Mouse (Mus musculus): ENCODE data around the gene Nr3c2.
A peak's percentile ranks its signal among the peaks of the same experiment; 100 is the strongest.

Gene Nr3c2

DNA sequence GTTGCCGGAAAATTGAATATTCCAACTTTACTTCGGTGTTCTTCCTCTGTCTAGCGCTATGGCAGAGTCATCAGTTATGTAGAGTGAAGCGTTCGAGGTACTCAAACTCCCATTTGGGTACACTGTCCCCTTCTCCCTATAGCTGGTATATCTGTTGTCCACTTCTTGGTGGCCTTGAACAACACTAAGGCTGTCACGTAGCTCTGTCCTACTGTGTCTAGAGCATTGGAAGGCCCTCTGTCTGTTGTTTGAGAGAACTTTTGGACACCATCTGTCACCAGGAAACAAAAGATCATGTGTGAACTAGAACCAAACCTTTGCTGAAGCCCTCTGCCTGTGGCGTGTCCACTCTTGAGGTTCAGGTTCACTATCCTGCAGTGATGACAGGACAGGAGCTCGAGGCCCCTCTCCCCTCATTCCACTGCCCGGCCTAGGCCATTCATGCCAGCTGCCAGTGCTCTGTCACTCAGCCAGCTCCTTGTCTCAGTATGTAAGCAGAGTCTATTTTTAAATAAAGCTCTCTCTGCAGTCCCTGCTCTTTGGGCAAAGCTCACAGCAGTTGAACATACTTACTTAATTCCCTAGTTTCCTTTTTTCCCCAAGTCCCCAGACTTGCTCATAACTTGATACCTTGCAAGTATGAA, 72.6 kb downstream of the Nr3c2 start:
- DNase-seq (ENCODE audit: low spot score in 2 of 2) = no peak

DNA sequence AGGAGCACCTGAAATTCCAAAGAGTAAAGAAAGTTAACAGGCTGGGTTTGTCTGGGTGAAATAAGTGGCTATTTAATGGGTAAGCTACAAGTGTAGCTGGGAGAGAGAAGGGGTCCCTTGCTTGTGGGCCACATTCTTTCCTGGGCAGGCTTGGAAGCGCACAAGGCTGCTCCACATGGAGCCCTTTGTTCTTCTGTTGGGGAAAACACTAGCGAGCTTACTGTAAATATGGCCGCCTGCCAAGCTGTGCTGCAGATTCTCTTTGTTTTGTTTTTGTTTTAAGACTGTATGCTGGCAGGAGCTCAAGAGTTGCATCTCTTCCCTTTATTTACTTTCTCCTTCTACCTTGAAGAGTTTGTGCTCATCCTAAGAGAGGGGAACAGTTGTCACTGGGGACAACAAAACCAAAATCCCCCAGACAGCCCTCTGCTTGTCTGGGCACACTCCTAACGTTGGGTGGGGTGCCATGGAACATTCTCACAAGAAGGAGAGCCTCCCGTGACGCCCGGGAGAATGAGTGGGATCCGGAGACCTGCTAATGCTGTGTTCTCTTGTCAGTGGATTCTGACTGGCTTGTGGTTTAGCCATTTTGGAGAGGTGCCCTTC, 73.8 kb downstream of the Nr3c2 start:
- peak; percentile 50 to 57 for DNase-seq (ENCODE audit: low spot score in 2 of 2)

- DNase-seq (ENCODE audit: low spot score in 2 of 2) = no peak
Measured at GRCm38 (mm10) chr8:76977907-76978306, 78.7 kb downstream of the Nr3c2 start.

DNA sequence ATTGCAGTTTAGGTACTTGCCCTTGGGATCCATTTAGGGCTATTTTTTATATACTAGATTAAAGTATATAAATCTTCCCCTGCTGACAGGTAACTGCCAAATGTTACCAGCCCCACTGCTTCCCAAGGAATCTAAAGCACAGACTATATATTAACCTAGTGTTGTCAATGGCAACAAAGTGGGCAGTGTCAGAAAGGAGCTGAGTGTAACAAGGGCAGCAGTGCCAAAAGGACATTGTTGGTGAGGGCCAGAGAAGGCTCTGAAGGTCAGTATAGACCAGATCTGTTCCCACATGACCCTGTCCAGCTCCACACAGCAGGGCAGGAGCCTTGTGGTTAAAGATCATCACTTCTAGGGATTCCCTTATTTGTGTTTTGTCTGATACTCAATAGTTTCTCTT, 84.8 kb downstream of the Nr3c2 start:
- DNase-seq (ENCODE audit: low spot score in 2 of 2) = no peak

DNA sequence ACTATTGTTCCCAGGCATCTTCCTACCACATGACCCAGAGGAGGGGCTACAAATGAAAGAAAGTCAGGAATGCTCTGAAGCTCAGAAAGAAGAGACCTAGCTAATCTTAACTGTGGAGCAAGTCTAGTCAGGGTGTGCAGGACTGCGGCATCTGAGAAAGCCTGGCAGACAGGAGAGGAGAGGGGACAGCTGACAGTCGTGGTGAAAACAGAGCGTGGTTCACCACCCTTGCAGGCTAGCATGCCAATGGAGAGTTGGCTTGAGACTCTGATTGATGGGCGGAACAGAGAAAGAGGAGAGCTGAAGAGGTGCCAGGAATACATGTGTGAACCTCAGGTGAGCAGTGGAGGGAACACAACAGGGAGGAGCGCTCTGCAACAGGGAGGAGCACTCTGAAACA, 85.6 kb downstream of the Nr3c2 start:
- DNase-seq (ENCODE audit: low spot score in 2 of 2) = no peak

DNA sequence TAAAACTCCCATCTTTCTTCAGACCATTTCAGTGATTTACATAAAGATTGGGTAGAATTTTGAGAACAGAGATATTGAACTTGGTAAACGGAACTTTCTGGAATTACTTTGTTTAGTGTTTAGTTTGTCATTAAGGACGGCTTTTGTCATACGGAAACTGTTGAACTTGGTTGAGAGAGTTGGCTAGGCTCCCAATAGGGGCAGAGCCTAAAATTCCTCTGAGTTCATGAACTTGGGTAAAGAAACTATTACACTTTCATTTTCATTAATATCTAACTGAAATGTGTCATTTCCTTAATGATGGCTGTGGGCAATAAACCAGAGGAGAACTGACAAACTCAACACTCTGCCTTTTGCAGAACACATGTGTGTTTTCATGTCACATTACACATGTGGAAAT, 88.6 kb downstream of the Nr3c2 start:
- no peak for DNase-seq (ENCODE audit: low spot score in 2 of 2)

- no peak for DNase-seq (ENCODE audit: low spot score in 2 of 2)
Measured at GRCm38 (mm10) chr8:76998276-76998675, 99.0 kb downstream of the Nr3c2 start.

GRCm38 (mm10) chr8:77009425-77009824, 110.2 kb downstream of the Nr3c2 start:
- no peak for DNase-seq (ENCODE audit: low spot score in 2 of 2)

DNA sequence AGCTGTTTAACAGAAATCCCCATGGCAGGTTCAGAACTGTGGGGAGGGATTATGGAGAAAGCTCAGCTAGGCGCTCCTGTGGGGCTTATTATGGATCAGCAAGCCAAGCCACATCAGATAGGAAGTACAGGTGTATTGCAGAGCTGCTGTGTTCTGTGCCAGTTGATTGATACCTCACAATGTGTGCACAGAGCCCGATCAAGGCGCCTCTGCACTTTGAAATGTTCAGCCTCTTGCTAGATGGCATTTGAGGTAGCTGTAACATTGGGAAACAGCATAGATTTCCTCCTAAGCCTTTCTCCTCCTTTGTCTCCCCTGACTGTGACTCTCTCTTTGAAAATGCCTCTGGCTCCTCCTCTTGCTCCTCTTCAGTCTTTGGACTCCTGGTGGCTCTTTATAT, 112.7 kb downstream of the Nr3c2 start:
- DNase-seq (ENCODE audit: low spot score in 2 of 2) = no peak

DNA sequence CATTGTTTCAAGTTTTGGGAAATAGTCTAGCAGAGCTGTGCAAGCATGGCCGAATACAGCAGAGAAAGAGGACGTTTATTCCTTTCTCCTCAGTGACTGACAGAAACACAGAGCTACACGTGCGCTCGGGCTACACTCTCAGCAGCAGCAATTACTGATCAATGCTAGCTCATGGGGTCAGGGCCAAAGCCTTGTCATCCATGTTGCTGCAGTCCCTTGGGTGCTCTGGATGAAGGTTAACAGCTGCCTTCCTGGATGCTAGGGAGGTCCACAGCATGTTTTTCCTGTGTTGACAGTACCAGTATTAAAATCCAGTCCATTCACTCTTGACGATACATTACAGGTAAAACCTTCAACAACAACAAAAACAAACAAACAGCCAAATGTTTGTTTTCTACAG, 113.4 kb downstream of the Nr3c2 start:
- DNase-seq (ENCODE audit: low spot score in 2 of 2) = no peak

- DNase-seq (ENCODE audit: low spot score in 2 of 2) = no peak
Measured at GRCm38 (mm10) chr8:77016713-77017112, 117.5 kb downstream of the Nr3c2 start.

DNA sequence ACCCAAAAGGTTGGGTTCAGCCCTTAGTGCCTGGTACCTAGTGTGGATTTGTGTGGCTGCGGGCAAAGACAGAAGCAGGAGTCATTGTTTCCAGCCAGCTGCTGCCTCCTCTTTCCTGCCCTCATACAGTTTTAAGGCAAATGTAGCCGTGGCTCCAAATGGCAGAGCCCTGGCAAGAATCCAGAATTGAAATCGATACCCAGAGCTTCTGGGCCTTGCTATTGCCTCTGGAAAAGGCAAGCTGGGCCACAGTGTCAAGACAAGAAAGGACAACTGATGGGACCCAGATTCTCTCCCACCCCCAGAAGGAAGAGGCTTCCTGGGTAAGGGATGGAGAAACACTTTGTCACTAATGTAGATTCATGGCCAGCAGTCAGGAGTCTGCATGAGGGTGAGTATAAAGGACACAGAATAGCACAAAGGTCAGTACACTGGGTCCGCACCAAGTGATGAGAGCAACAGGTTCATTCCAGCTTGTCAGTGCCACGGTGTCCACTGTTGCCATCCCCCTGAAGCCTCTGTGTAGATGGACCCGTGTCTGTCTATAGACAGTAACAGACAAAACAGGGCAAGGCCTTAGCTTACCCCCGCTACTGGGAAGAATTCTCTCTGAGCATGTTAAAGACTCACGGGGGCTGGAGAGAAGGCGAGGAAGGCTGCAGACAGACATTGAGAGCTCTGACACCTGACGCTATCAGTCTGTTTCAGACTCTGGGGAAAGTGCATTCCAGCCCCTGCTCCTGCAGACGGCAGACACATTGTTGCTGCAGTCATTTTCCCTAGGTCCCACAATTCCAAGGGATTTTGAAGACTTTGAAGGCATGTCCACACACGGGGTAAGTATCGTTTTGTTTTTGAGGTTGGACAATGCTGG, 124.8 kb downstream of the Nr3c2 start:
- no peak for DNase-seq (ENCODE audit: low spot score in 2 of 2)

GRCm38 (mm10) chr8:77031213-77031612, 132.0 kb downstream of the Nr3c2 start:
- DNase-seq (ENCODE audit: low spot score in 2 of 2) = no peak

- DNase-seq (ENCODE audit: low spot score in 2 of 2) = no peak
Measured at GRCm38 (mm10) chr8:77033706-77034464, 134.6 kb downstream of the Nr3c2 start.

GRCm38 (mm10) chr8:77034465-77034829, 135.2 kb downstream of the Nr3c2 start:
- DNase-seq (ENCODE audit: low spot score in 2 of 2) = no peak

GRCm38 (mm10) chr8:77041214-77041613, 142.0 kb downstream of the Nr3c2 start:
- DNase-seq (ENCODE audit: low spot score in 2 of 2) = no peak

DNA sequence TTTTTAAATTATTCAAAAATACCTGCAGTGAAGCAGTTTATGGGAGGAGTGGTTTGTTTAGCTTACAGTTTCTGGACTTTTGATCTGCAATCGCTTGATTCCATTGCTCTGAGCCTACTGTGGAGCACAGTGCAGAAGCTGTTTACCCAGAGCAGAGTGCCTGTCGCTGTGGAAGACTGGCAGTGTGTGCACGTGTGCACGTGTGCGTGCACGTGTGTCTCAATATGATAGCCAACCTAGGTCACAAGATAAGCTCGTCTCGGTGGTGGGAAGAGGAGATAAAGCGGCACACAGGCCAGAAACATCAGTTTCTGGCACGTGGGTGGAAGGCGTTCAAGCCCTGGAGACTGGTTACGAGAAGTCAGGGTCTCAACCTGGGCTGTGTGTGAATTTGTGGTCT, 145.6 kb downstream of the Nr3c2 start:
- DNase-seq (ENCODE audit: low spot score in 2 of 2) = no peak

DNA sequence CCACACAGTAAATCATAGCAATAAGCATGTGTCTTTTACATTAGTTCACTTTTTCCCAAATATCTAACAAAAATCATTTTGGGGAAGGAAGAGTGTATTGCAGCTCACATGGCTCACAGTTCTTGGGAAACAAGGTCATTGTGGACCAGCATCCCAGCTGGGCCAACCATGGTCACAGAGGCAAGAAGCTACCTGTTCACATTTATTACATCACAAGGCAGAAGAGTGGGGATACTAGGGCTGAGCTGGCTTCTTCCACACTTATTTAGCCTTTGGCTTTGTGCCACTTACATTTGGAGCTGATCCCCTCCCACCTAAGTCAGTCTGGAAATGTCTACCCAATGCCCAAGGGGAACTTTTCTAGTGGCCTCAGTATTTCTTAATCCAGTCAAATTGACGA, 146.5 kb downstream of the Nr3c2 start:
- no peak for DNase-seq (ENCODE audit: low spot score in 2 of 2)

- DNase-seq (ENCODE audit: low spot score in 2 of 2) = no peak
Measured at GRCm38 (mm10) chr8:77046217-77046616, 147.0 kb downstream of the Nr3c2 start.

DNA sequence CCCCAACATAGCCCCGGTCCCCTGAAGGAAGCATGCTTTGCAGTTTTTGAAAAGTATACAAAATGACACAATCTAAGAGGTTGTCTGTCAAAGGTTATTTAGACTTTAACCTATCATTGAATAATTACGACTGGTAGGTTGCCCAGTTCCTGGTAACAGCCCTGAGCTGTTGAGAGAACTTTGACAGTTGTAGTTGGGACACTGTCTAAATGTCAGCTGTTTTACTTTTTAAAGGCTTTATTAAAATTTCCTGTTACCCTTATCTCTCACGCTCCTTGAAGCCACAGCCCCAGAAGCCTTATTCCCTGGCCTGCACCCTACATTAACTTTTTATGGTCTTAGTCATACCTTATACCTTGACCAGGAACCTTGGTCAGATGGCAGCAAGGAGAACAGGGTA, 147.5 kb downstream of the Nr3c2 start:
- no peak for DNase-seq (ENCODE audit: low spot score in 2 of 2)

GRCm38 (mm10) chr8:77051399-77052275, 152.4 kb downstream of the Nr3c2 start:
- DNase-seq (ENCODE audit: low spot score in 2 of 2) = peak; percentile 38 to 47

Data from right cerebral cortex, postnatal 10 days (tissue).